Mouse (Mus musculus): ENCODE measurements around the gene Stxbp4.

DNA sequence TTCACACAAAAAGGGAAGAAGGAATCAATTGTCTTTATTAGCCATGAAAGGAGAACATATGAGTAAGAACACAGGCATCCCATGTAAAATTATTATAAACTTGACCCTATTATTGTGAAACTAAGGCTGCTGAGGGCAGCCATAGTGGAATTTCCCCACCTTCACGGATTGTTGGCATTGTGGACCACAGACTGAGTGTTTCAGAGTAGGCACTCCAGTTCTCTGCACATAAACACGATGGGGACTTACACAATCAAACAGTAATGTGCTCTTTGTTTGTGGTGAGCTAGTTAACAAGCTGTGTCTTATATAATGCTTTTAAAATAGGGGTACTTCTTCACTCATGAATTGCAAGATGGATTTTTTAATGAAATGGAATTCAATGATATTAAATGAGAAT is 52.1 kb downstream of the Stxbp4 start:
- TF ChIP-seq POLR2A (IDR thresholded peaks at IDR 0.05; ENCODE audit: insufficient read depth, low read depth, low read length): no peak
- no peak for TF ChIP-seq CTCF (IDR thresholded peaks at IDR 0.05)
- no peak for TF ChIP-seq EP300 (IDR thresholded peaks at IDR 0.05; ENCODE audit: insufficient read depth, low read depth, low read length)
